Mouse (Mus musculus): Measurements from ENCODE around the gene Kcnn4. TPM values are rescaled to one million over a fixed set of nuclear protein-coding genes. Genes with fewer than 3 reads are reported as not detected.
A peak's percentile ranks its signal among the peaks of the same experiment; 100 is the strongest.
"Not testable (repeated sequence)": the region's sequence is repeated elsewhere in the genome, so short reads cannot be mapped to it uniquely, and the experiment has no call there.

The Kcnn4 gene
- polyA plus RNA-seq, 1 experiment from 2014 or later, result 2.0 TPM

DNA sequence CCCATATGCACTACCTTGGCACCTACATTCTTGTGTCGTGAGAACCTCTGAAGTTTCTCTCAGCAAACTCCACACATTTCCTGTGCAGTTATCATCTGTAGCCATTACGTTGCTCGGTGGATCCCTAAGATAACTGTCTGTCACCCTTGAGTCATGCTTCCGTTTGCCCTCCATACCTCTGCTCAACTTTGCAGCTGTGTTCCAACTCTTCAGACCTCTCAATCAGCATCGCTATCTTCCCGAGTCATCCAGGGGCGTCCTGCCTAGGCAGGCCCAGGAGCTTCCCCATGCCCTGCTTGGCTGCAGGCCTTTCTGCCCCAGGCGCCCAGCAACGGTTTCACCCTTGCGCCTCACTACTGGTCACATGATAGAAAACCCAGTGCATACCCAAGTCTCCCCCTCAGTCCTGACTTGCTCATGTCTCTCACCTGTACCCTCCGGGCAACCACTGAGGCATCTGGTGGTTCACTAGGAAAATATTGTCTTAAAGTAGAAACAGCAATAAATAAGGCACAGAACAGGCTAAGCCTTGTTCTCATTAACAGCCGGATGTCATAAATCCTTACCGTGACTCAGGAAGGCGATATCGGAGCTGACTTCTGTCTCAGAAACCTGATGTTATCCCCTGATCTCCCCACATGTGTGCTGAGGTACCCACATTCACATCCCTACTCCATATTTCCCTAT lies 24.6 kb downstream of the Kcnn4 start:
- 72% methylated on average over 15 of the region's 15 CpGs for WGBS
- Histone ChIP-seq H3K9ac (replicated peaks; ENCODE audit: low read depth, low read length) (no peak overlapping the region), H3K4me1 (ENCODE audit: control insufficient read depth, insufficient read depth, low read length) (peaks cover 1% of the 10 kb centered on the region; the same call in 1 of the 2 replicates), H3K9me3 (ENCODE audit: control insufficient read depth, low read length) (no peaks in the 10 kb centered on the region), H3K36me3 (ENCODE audit: control insufficient read depth, insufficient read depth, low read length) (no peaks in the 10 kb centered on the region), H3K27ac (ENCODE audit: low read depth, low read length) (no peak overlapping the region), H3K4me2 (ENCODE audit: low read depth, low read length) (no peak overlapping the region), H3K4me3 (ENCODE audit: low read depth, low read length) (no peak overlapping the region), H3K27me3 (ENCODE audit: control insufficient read depth, insufficient read depth, low read length) (no peaks in the 10 kb centered on the region)
- ATAC-seq (ENCODE audit: low read depth), result no peak

DNA sequence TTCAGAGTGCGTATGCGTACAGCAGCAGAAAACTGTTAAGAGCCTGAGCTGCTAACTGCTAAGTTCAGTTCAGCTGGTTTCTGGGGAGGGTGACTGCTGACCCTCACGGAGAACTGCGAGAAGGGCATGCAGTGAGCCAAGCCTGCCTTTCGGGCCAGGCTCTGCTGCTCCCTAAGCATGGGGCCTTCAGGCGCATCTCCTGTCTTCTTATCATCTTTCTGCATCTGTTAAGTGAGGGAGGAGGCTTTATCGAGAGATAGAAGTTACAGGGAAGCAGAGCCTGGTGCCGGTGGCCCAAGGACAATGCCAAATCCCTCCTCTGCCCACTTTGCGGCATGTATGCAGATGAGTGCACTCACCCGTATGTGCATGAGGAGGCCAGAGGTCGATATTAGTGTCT lies 26.8 kb downstream of the Kcnn4 start:
- Histone ChIP-seq H3K27ac (ENCODE audit: low read depth, low read length) (no peak overlapping the region), H3K4me1 (ENCODE audit: control insufficient read depth, insufficient read depth, low read length) (no peaks in the 10 kb centered on the region; the same call in 1 of the 2 replicates), H3K9ac (replicated peaks; ENCODE audit: low read depth, low read length) (no peak overlapping the region), H3K27me3 (ENCODE audit: control insufficient read depth, insufficient read depth, low read length) (no peaks in the 10 kb centered on the region), H3K36me3 (ENCODE audit: control insufficient read depth, insufficient read depth, low read length) (no peaks in the 10 kb centered on the region), H3K4me3 (ENCODE audit: low read depth, low read length) (no peak overlapping the region), H3K9me3 (ENCODE audit: control insufficient read depth, low read length) (no peaks in the 10 kb centered on the region), H3K4me2 (ENCODE audit: low read depth, low read length) (no peak overlapping the region)
- no peak for ATAC-seq (ENCODE audit: low read depth)
- WGBS, result 85% methylated on average over 11 of the region's 11 CpGs

DNA sequence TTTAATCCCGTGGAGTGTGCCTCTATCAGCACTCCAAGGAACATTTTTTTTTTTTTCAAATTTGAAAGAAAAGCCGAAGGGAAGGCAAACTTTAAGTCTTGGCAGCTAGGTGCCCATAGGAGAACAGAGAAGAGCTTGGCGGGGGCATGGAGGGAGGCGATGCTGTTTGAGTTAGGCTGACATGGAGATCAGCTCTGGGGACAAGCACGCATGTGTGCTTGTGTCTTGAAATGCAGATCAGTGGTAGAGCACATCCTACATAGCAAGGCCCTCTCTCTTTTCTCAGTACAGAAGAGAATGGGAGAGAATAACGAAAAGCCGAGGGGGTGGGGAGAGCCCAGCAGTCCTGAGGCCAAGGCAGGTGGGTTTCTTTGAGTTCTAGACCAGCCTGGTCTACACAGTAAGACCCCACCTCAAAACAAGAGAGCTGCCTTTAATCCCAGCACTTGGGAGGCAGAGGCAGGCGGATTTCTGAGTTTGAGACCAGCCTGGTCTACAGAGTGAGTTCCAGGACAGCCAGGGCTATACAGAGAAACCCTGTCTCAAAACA lies 28.4 kb downstream of the Kcnn4 start:
- no peak for ATAC-seq (ENCODE audit: low read depth)
- Histone ChIP-seq H3K9ac (replicated peaks; ENCODE audit: low read depth, low read length) (no peak overlapping the region), H3K9me3 (ENCODE audit: control insufficient read depth, low read length) (no peaks in the 10 kb centered on the region), H3K27ac (ENCODE audit: low read depth, low read length) (no peak overlapping the region), H3K4me1 (ENCODE audit: control insufficient read depth, insufficient read depth, low read length) (no peaks in the 10 kb centered on the region), H3K4me2 (ENCODE audit: low read depth, low read length) (no peak overlapping the region), H3K27me3 (ENCODE audit: control insufficient read depth, insufficient read depth, low read length) (no peaks in the 10 kb centered on the region), H3K36me3 (ENCODE audit: control insufficient read depth, insufficient read depth, low read length) (no peaks in the 10 kb centered on the region), H3K4me3 (ENCODE audit: low read depth, low read length) (no peak overlapping the region)
- 97% methylated on average over 8 of the region's 8 CpGs for WGBS

DNA sequence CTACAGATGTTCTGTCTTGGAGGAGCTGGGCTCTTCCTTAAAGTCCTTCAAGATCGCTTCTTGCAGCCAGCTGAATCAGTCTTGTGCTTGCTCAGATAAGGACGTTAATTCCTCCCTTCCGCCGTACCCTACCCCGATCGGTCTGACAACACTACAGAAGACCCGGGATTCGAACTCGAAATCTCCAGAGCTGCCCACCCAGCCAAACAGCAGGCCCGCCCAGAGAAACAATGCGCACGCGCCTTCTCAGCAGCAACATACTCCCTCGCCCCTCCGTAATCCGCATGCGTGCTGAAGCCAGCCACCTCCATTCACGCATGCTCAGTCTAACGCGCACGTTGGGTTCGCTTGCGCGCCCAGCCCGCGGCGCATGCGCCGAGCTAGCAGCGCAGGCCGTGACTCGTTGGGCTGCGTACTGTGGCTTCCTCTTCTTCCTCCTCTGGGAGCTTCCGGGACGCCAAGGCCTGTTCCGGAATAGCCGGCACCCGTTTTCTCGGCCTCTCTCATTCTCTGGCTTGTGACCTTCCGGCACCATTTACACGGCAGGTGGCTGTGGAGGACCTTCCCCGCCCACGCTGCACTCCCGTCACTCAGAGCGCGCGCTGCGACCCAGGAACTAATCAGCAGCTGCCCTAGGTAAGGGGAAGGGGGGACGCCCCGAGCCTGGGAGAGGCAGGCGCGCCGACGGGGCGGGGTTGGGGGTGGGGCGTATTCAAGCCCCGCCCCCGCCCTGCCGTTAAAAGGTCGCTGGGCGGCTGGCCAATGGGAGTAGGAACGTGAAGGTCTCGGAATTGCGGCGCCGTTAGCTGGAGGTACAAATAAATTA lies 29.4 kb downstream of the Kcnn4 start, which contains the start of gene Smg9:
Gene Smg9 (plus strand): TSS at position 364 of the 826 bp plus-strand sequence.
- H3K4me3 ChIP-seq (ENCODE audit: low read depth, low read length), result peak within 1 kb of the TSS; percentile 50
- H3K4me1 ChIP-seq (ENCODE audit: control insufficient read depth, insufficient read depth, low read length), result no peaks in the 10 kb centered on the region
- WGBS, result 3% methylated on average over 66 of the region's 66 CpGs
- H3K36me3 ChIP-seq (ENCODE audit: control insufficient read depth, insufficient read depth, low read length), result no peaks in the 10 kb centered on the region
- peak; percentile 96 for ATAC-seq (ENCODE audit: low read depth)
- H3K9me3 ChIP-seq (ENCODE audit: control insufficient read depth, low read length), result no peaks in the 10 kb centered on the region
- H3K4me2 ChIP-seq (ENCODE audit: low read depth, low read length), result peak within 1 kb of the TSS; percentile 48
- peak within 1 kb of the TSS; percentile 55; the same call in 1 of the 2 replicates for H3K9ac ChIP-seq (replicated peaks; ENCODE audit: low read depth, low read length)
- H3K27me3 ChIP-seq (ENCODE audit: control insufficient read depth, insufficient read depth, low read length), result no peaks in the 10 kb centered on the region
- peak within 1 kb of the TSS; percentile 93 for H3K27ac ChIP-seq (ENCODE audit: low read depth, low read length)

DNA sequence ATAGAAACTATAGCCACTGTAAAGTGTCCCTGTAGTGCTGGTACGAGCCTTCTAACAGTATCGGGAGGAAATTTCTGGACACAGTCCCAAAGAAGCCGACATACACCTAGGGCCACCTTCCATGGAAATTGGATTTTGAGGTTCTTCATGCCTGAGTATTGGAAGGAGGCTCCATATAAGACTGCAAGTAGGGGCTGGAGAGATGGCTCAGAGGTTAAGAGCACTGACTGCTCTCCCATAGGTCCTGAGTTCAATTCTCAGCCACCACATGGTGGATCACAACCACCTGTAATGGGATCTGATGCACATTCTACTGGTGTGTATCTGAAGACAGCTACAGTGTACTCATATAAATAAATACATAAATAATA lies 30.0 kb downstream of the Kcnn4 start:
- Histone ChIP-seq H3K27ac (ENCODE audit: low read depth, low read length) (peak overlapping the region; percentile 93), H3K4me3 (ENCODE audit: low read depth, low read length) (peak overlapping the region; percentile 50), H3K9me3 (ENCODE audit: control insufficient read depth, low read length) (no peaks in the 10 kb centered on the region), H3K36me3 (ENCODE audit: control insufficient read depth, insufficient read depth, low read length) (no peaks in the 10 kb centered on the region), H3K9ac (replicated peaks; ENCODE audit: low read depth, low read length) (peak overlapping the region; percentile 55; the same call in 1 of the 2 replicates), H3K4me1 (ENCODE audit: control insufficient read depth, insufficient read depth, low read length) (no peaks in the 10 kb centered on the region), H3K27me3 (ENCODE audit: control insufficient read depth, insufficient read depth, low read length) (no peaks in the 10 kb centered on the region), H3K4me2 (ENCODE audit: low read depth, low read length) (peak overlapping the region; percentile 48)
- peak; percentile 22; the same call in 1 of the 2 replicates for ATAC-seq (ENCODE audit: low read depth)
- WGBS, result 19% methylated on average over 3 of the region's 3 CpGs

DNA sequence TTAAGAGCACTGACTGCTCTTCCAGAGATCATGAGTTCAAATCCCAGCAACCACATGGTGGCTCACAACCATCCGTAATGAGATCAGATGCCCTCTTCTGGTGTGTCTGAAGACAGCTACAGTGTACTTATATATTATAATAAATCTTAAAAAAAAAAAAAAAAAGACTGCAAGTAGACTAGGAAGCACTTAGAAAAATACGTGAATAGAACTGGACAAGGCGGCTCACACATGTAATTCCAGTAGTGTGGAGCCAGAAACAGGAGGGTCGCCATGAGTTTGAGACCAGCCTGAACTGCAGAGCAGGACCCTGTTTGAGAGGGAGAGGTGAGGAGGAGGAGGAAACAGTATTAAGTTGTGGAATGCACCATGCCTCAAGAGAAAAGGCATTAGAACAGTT lies 30.4 kb downstream of the Kcnn4 start:
- not testable (repeated sequence) for H3K4me1 ChIP-seq (ENCODE audit: control insufficient read depth, insufficient read depth, low read length)

DNA sequence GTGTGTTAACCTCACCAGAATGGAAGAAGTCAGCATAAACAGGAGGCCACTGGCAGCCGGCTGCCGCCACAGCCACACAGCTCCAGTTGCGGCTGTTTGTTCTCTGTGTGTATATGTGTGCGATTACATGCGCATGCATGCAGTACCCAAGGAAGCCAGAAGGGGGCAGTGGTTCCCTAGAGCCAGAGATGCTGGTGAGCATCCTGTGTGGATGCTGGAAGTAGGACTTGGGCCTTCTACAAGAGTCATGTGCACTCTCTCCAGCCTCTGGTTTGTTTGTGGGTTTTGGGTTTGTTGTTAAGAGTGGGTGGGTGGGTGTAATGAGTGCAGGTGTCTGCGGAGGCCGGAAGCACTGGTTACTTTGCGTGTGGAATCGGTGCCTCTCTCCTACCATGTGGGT lies 32.8 kb downstream of the Kcnn4 start:
- no peak for ATAC-seq (ENCODE audit: low read depth)

More for the DNA sequence above, 30.4 kb downstream of the Kcnn4 start:
- ATAC-seq (ENCODE audit: low read depth); H3K9ac ChIP-seq (replicated peaks; ENCODE audit: low read depth, low read length); H3K36me3 ChIP-seq (ENCODE audit: control insufficient read depth, insufficient read depth, low read length); H3K27ac ChIP-seq (ENCODE audit: low read depth, low read length); H3K27me3 ChIP-seq (ENCODE audit: control insufficient read depth, insufficient read depth, low read length); H3K9me3 ChIP-seq (ENCODE audit: control insufficient read depth, low read length): not testable (repeated sequence)
- Histone ChIP-seq H3K4me3 (ENCODE audit: low read depth, low read length) (peak overlapping the region; percentile 50; the same call in 1 of the 2 replicates), H3K4me2 (ENCODE audit: low read depth, low read length) (peak overlapping the region; percentile 48)
- WGBS, result 91% methylated on average over 4 of the region's 4 CpGs

DNA sequence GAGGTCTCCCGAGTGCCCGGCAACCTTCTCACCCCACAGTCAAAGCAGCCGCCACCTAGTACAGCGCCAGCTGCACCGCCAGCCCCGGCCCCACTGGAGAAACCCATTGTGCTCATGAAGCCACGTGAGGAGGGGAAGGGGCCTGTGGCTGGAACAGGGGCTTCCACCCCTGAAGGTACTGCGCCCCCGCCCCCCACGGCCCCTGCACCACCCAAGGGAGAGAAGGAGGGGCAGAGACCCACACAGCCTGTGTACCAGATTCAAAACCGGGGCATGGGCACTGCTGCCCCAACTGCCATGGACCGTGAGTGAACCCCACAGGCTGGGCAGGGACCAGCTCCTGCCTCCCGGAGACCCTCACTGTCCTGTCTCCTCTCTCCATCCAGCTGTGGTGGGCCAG lies 35.6 kb downstream of the Kcnn4 start:
- no peak overlapping the region for H3K4me2 ChIP-seq (ENCODE audit: low read depth, low read length)
- no peaks in the 10 kb centered on the region for H3K27me3 ChIP-seq (ENCODE audit: control insufficient read depth, insufficient read depth, low read length)
- 90% methylated on average over 13 of the region's 13 CpGs for WGBS
- H3K36me3 ChIP-seq (ENCODE audit: control insufficient read depth, insufficient read depth, low read length), result no peaks in the 10 kb centered on the region
- no peak overlapping the region for H3K27ac ChIP-seq (ENCODE audit: low read depth, low read length)
- H3K4me1 ChIP-seq (ENCODE audit: control insufficient read depth, insufficient read depth, low read length), result 0 out of 2 replicates have a peak, but pooled peaks cover 3% of the 10 kb centered on the region
- H3K9me3 ChIP-seq (ENCODE audit: control insufficient read depth, low read length), result no peaks in the 10 kb centered on the region
- H3K9ac ChIP-seq (replicated peaks; ENCODE audit: low read depth, low read length), result no peak overlapping the region
- no peak overlapping the region for H3K4me3 ChIP-seq (ENCODE audit: low read depth, low read length)
- no peak for ATAC-seq (ENCODE audit: low read depth)

More for the DNA sequence above, 32.8 kb downstream of the Kcnn4 start:
- Histone ChIP-seq H3K27me3 (ENCODE audit: control insufficient read depth, insufficient read depth, low read length) (no peaks in the 10 kb centered on the region), H3K36me3 (ENCODE audit: control insufficient read depth, insufficient read depth, low read length) (no peaks in the 10 kb centered on the region), H3K4me3 (ENCODE audit: low read depth, low read length) (no peak overlapping the region), H3K4me2 (ENCODE audit: low read depth, low read length) (no peak overlapping the region), H3K4me1 (ENCODE audit: control insufficient read depth, insufficient read depth, low read length) (0 out of 2 replicates have a peak, but pooled peaks cover 3% of the 10 kb centered on the region), H3K27ac (ENCODE audit: low read depth, low read length) (no peak overlapping the region), H3K9ac (replicated peaks; ENCODE audit: low read depth, low read length) (no peak overlapping the region), H3K9me3 (ENCODE audit: control insufficient read depth, low read length) (no peaks in the 10 kb centered on the region)
- WGBS, result over 99% methylated on average over 9 of the region's 9 CpGs
